Mouse (Mus musculus) neural tube, embryonic 11.5 days (tissue): ENCODE data around the gene Ttk. TPM values are rescaled to one million over a fixed set of nuclear protein-coding genes. Genes with fewer than 3 reads are reported as not detected.

Experiments used
- ATAC-seq: fragments of 200-750 bp; cut with Nextera tagmentation; 2 replicates; pipeline ENCODE4 v1.8.0; 2017; ENCODE audit warnings: moderate number of reproducible peaks, mild to moderate bottlenecking, moderate TSS enrichment, moderate library complexity; ENCODE audit not compliant: insufficient read depth, low FRiP score, low TSS enrichment
- DNase-seq: peaks from one replicate; pipeline ENCODE4 v3.0.0-alpha.2; 2015; ENCODE audit warnings: low spot score
- H3K27ac ChIP-seq: fragments of 300-500 bp; sonication (generic); 2 replicates; pipeline ENCODE4 v1.5.1; 2014; ENCODE audit warnings: low read depth, mild to moderate bottlenecking, low read length
- H3K27me3 ChIP-seq: fragments of 300-500 bp; sonication (generic); 2 replicates; pipeline ENCODE4 v1.6.1; 2014; ENCODE audit warnings: mild to moderate bottlenecking, low read length, mixed read lengths; ENCODE audit not compliant: control insufficient read depth, insufficient read depth
- H3K36me3 ChIP-seq: fragments of 300-500 bp; sonication (generic); 2 replicates; pipeline ENCODE4 v1.6.1; 2014; ENCODE audit warnings: mild to moderate bottlenecking, low read length, moderate library complexity, mixed read lengths; ENCODE audit not compliant: control insufficient read depth, insufficient read depth
- H3K4me1 ChIP-seq: fragments of 300-500 bp; sonication (generic); 2 replicates; pipeline ENCODE4 v1.6.1; 2014; ENCODE audit warnings: low read length, mixed read lengths; ENCODE audit not compliant: control insufficient read depth, insufficient read depth
- H3K4me2 ChIP-seq: fragments of 300-500 bp; sonication (generic); 2 replicates; pipeline ENCODE4 v1.6.1; 2014; ENCODE audit warnings: low read depth, mild to moderate bottlenecking, moderate library complexity
- H3K4me3 ChIP-seq: fragments of 300-500 bp; sonication (generic); 2 replicates; pipeline ENCODE4 v1.5.1; 2014; ENCODE audit warnings: low read depth, low read length
- H3K9ac ChIP-seq: fragments of 300-500 bp; sonication (generic); 2 replicates; pipeline ENCODE4 v1.6.1; 2014; ENCODE audit warnings: mild to moderate bottlenecking, low read length
- H3K9me3 ChIP-seq: fragments of 300-500 bp; sonication (generic); 2 replicates; pipeline ENCODE4 v1.6.1; 2016; ENCODE audit warnings: low read length; ENCODE audit not compliant: control insufficient read depth
- WGBS: fragments of 180-500 bp; shearing (Covaris S2); extraction: QIAGEN DNeasy Blood & Tissue Kit; methylation state at CpG from one replicate; pipeline ENCODE4 v1.1.7; 2014; 5-methylcytosine and 5-hydroxymethylcytosine counted together
- polyA plus RNA-seq: library from polyadenylated mRNA; unstranded; fragments of >200 nt; fragmentation: Nextera tagmentation; extraction: Ambion mirVana; gene quantifications from 2 replicates; pipeline ENCODE4 v1.2.1, GENCODE M21; 2014

The Ttk gene
- polyA plus RNA-seq, 1 experiment from 2014 or later = 38.9 TPM

DNA sequence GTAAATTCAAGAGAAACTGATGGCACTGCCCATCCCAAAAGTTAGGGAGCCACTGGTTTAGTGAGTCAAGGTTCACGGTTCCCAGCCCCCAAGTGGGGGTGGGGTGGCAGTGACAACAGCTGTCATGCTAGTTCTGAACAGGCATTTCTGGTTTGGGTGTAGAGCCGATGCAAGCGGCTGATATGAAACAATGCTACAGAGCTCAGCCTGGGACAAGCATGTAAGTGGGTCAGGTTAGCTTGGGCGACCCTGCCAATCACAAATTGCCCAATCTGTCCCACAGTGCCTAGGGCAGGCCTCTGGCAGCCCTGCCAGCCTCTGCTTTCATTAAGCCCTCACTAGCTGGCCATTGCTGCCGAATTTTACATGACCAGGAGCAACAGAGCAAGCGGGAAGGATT is 47.7 kb downstream of the Ttk start:
- no peaks in the 10 kb centered on the region for H3K4me1 ChIP-seq
- ATAC-seq (no peak), DNase-seq (no peak)
- H3K27me3 ChIP-seq = no peaks in the 10 kb centered on the region
- H3K4me3 ChIP-seq = no peak overlapping the region
- 91% methylated on average over 6 of the region's 6 CpGs for WGBS
- no peak overlapping the region for H3K9ac ChIP-seq
- H3K27ac ChIP-seq = no peak overlapping the region
- no peak overlapping the region for H3K4me2 ChIP-seq
- no peaks in the 10 kb centered on the region for H3K9me3 ChIP-seq
- H3K36me3 ChIP-seq = no peaks in the 10 kb centered on the region

DNA sequence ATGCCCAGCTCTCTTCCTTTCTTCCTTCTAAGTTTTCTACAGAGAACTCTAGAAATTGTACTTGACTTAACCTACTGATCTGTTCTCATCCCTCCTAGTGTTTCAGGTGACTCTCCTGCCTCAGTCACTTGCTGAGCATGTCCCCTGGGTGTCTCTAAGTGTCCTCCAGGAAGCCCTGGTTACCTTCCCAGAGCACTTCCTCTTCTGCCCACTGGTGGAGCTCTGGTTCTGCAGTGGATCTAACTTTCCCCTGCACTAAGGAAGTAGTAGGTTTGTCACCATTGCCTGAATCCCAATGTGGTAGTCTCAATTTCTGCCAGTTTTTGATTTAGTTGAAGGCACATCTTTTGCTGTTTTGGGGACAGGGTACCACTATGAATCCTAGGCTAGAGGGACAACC is 51.7 kb downstream of the Ttk start:
- Histone ChIP-seq H3K9me3 (no peaks in the 10 kb centered on the region), H3K27me3 (no peaks in the 10 kb centered on the region), H3K9ac (no peak overlapping the region), H3K36me3 (no peaks in the 10 kb centered on the region), H3K27ac (no peak overlapping the region), H3K4me3 (no peak overlapping the region), H3K4me2 (no peak overlapping the region), H3K4me1 (no peaks in the 10 kb centered on the region)
- DNase-seq (no peak), ATAC-seq (no peak)

DNA sequence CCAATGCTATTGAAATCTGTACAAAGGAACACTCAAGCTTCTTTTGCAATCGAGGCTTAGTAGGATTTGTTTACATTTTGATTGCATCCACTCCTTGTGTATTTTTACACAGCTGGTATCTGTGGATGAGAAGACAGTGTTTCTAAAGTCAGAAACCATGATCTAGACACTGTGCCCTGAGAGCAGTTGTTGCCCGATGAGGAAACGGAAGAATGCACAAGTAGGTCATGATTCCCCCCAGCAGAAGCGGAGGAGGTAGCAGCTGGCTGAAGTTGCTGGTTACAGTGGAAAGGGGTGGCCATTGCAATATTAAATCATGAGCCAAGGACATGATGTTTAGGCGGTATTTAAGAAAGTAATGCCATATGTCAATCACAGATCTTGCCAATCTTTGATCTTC is 53.7 kb downstream of the Ttk start:
- no peak overlapping the region for H3K4me2 ChIP-seq
- H3K27me3 ChIP-seq = no peaks in the 10 kb centered on the region
- no peaks in the 10 kb centered on the region for H3K36me3 ChIP-seq
- no peaks in the 10 kb centered on the region for H3K9me3 ChIP-seq
- no peak for ATAC-seq
- WGBS = 89% methylated on average over 5 of the region's 5 CpGs
- no peak overlapping the region for H3K27ac ChIP-seq
- DNase-seq = no peak
- H3K4me1 ChIP-seq = no peaks in the 10 kb centered on the region
- H3K9ac ChIP-seq = no peak overlapping the region
- no peak overlapping the region for H3K4me3 ChIP-seq

DNA sequence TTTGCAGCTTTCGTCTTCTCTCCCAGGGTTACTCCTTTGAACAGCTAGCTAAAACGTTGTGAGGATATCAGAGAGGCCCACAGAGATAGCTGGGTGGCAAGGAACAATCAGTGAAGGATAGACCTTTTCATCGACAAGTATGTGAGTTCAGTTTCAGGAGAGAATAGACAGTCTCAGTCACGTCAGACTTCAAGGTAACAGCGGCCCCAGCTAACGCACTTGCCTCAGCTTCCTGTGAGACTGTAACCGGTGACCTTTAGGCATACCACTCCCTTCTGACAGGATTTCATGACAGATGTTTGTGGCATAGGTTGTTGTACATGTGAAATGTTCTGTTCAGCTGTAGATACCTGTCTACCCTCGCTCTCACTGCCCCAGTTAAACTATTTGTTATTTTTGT is 58.6 kb downstream of the Ttk start:
- no peaks in the 10 kb centered on the region for H3K4me1 ChIP-seq
- H3K4me2 ChIP-seq = no peak overlapping the region
- H3K36me3 ChIP-seq = no peaks in the 10 kb centered on the region
- no peak for ATAC-seq
- H3K27ac ChIP-seq = no peak overlapping the region
- no peak for DNase-seq
- no peak overlapping the region for H3K4me3 ChIP-seq
- H3K9ac ChIP-seq = no peak overlapping the region
- no peaks in the 10 kb centered on the region for H3K27me3 ChIP-seq
- 77% methylated on average over 8 of the region's 8 CpGs for WGBS
- no peaks in the 10 kb centered on the region for H3K9me3 ChIP-seq

DNA sequence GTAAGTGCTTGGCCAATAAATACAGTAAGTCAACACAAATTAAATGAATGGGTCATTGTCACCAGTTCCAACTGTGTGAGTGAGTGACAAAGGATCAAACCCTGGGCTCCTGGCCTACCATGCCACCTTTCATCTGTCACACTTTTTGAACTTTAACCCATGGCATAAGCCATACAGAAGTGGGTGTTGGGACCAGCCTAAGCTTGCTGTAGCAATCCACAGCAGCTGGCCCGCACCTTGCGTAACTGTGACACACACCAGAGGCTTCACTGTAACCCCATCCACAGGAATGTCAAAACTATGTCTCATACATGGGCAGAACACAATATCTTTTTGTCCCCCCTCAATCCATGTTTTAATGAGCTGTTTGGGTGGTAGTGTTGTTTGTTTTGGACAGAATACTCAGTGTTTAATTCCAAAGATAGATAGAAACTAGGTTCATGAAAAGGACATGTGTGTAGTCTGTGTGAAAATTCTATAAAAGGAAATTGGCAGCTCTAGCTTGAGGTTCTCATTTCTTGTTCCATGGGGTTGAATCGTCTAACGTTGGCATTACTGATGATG is 59.4 kb downstream of the Ttk start:
- Histone ChIP-seq H3K9me3 (no peaks in the 10 kb centered on the region), H3K27ac (no peak overlapping the region), H3K9ac (no peak overlapping the region), H3K4me3 (no peak overlapping the region), H3K27me3 (no peaks in the 10 kb centered on the region), H3K4me1 (no peaks in the 10 kb centered on the region), H3K36me3 (no peaks in the 10 kb centered on the region), H3K4me2 (no peak overlapping the region)
- DNase-seq = no peak
- ATAC-seq = no peak
- 97% methylated on average over 4 of the region's 4 CpGs for WGBS

DNA sequence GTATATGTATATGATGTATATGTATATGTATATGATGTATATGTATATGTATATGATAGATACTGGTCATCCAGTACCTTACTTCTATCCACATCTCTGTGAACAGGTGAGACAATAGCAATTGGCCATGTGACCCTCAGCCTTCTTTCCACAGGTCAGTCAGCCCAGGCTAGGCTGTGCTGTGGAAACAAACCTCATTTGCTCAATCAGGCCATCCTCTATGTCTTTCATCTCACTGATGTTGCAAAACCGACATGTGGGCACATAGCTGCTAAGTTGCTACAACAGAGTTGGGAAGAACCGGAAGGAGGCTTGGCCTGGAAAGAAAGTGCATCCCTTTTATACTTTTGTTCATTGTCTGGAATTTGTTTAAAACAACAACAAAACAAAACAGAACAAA is 67.6 kb downstream of the Ttk start:
- no peak overlapping the region for H3K4me3 ChIP-seq
- DNase-seq (no peak), ATAC-seq (no peak)
- H3K36me3 ChIP-seq = no peaks in the 10 kb centered on the region
- H3K27ac ChIP-seq = no peak overlapping the region
- H3K9ac ChIP-seq = no peak overlapping the region
- no peaks in the 10 kb centered on the region for H3K4me1 ChIP-seq
- H3K27me3 ChIP-seq = no peaks in the 10 kb centered on the region
- no peaks in the 10 kb centered on the region for H3K9me3 ChIP-seq
- WGBS = 86% methylated on average over 2 of the region's 2 CpGs
- no peak overlapping the region for H3K4me2 ChIP-seq

DNA sequence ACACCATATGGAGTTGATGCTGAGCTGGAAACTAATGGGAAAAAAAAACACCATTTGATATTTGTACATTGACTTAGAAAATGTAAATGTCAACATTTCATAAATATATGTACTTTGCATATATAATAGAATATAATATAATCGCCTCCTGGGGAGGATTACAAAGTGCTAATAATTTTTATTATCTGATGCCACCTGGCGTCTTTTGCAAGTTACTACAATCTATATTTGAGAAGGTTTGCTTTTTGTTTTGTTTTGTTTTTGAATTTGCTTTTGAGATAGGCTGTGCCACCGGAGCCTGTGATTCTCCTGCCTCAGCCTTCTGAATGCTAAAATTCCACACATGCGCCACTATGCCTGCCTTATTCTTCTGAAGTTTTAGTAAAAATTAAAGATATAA is 71.3 kb downstream of the Ttk start:
- Histone ChIP-seq H3K4me3 (no peak overlapping the region), H3K27ac (no peak overlapping the region), H3K27me3 (no peaks in the 10 kb centered on the region), H3K36me3 (no peaks in the 10 kb centered on the region), H3K9me3 (no peaks in the 10 kb centered on the region), H3K4me2 (no peak overlapping the region), H3K9ac (no peak overlapping the region), H3K4me1 (no peaks in the 10 kb centered on the region)
- no peak for ATAC-seq
- DNase-seq = no peak
- 85% methylated on average over 4 of the region's 4 CpGs for WGBS

DNA sequence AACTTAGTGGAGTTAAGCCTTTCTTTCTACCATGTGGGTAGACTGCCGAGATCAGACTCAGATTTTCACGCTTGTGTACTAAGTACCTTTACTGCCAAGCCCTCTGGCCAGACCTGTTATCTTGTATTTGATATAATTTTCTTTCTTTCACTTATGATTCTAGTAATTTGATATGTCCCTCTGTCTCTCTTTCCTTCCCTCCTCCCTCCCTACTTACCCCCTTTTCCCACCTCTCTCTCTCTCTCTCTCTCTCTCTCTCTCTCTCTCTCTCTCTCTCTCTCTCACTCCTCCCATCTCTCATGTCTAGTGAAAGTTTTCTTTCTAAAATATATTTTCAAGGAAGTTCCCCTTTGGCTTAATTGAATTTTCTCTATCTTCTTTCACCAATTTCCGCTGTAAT is 72.5 kb downstream of the Ttk start:
- Histone ChIP-seq H3K27me3 (no peaks in the 10 kb centered on the region), H3K36me3 (no peaks in the 10 kb centered on the region), H3K9me3 (no peaks in the 10 kb centered on the region), H3K4me1 (no peaks in the 10 kb centered on the region), H3K4me2 (no peak overlapping the region), H3K4me3 (no peak overlapping the region), H3K9ac (no peak overlapping the region), H3K27ac (no peak overlapping the region)
- ATAC-seq (no peak), DNase-seq (no peak)
- 86% methylated on average over 3 of the region's 3 CpGs for WGBS

DNA sequence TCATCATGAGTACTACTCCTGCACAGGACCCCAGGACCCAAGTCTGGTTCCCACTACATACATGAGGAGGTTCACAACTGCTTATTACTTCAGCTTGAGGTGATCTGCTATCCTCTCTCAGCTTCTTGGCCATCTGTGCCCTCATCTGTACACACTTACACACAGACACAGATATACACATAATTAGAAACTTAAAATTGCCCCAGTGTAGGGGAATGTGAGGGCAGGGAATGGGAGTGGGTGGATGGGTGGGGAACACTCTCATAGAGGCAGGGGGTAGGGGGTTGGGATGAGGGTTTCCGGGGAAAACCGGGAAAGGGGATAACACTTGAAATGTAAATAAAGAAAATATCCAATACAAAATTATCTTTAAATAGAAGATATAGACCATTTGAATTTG is 75.3 kb downstream of the Ttk start:
- H3K36me3 ChIP-seq = no peaks in the 10 kb centered on the region
- no peaks in the 10 kb centered on the region for H3K27me3 ChIP-seq
- ATAC-seq = no peak
- no peaks in the 10 kb centered on the region for H3K9me3 ChIP-seq
- 100% methylated on average over 2 of the region's 2 CpGs for WGBS
- H3K4me2 ChIP-seq = no peak overlapping the region
- no peak overlapping the region for H3K9ac ChIP-seq
- H3K27ac ChIP-seq = no peak overlapping the region
- H3K4me1 ChIP-seq = no peaks in the 10 kb centered on the region
- no peak for DNase-seq
- H3K4me3 ChIP-seq = no peak overlapping the region
